Mouse (Mus musculus): ENCODE measurements at regions not wholly inside any gene's neighbourhood (a gene's known extent, or its start where the extent isn't known, plus 50 kb on each side); places are given as distances from the start of the nearest gene placed in this dataset.

- DNase-seq (ENCODE audit: low spot score), result no peak
These were observed 82.2 kb upstream of the Zfhx3 start for GRCm38 (mm10) chr8:107860251-107860650.

- no peak for DNase-seq (ENCODE audit: low spot score)
These were observed 77.4 kb upstream of the Zfhx3 start for GRCm38 (mm10) chr8:107864802-107865651.

- DNase-seq (ENCODE audit: low spot score), result no peak
These were observed 76.7 kb upstream of the Zfhx3 start for GRCm38 (mm10) chr8:107865744-107866143.

- DNase-seq (ENCODE audit: low spot score), result no peak
These were observed 70.7 kb upstream of the Zfhx3 start for GRCm38 (mm10) chr8:107871718-107872117.

GRCm38 (mm10) chr8:107872121-107872520, 70.3 kb upstream of the Zfhx3 start:
- no peak for DNase-seq (ENCODE audit: low spot score)

DNA sequence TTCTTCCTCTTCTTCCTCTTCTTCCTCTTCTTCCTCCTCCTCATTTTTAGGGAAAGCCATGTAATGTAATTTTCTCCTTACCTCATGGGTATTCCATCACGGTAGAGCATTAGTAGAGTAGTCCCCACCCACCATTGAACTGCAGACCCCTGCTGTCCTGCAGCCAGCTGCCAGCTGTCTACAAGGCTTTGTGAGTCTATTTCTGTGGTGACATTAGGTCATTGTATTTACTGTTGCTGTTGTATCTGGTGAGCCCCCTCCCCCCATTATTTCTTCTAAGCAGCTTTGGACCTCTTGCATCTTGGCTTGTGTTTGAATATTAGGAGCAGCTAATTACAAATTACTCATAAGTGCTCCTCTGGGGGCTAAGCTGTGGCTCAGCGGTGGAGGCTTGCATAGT, 66.0 kb upstream of the Zfhx3 start:
- DNase-seq (ENCODE audit: low spot score), result no peak

DNA sequence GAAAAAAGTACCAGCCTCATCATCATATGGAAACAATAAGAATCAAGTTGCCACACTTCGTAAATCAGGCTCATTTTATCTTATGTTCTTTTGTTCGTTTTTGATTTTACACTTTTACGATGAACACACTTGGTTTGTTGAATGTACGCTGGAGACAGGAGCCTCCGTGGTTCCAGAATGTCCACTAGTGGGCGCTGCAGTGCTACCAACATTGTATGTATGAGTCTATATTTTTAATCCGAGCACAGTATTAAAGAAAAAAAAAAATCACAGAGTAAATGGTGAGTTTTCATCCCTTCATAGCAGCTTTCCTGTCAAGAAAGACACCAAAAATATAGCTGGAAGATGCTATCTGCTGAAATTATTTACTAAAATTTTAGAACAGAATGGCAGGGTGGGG, 60.6 kb upstream of the Zfhx3 start:
- DNase-seq (ENCODE audit: low spot score), result peak; percentile 33

DNA sequence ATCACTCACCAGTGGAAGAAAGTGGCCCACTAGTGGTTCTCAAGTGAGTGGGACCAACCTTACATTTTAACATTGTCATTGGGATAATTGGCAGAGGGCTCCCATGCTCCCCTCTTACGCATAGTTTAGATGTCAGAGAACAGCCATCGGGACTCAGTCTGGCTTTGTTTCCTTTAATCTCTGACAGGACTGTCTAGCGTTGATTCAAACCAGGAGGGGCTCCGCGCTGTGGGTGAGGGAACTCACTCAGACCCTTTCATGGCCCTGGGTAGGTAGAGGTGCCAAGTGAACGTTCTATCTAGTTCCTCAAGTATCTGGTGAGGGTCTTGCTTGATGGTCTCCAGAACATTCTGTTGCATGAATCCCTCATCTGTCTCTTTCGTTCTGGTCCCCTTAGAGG, 56.9 kb upstream of the Zfhx3 start:
- no peak for DNase-seq (ENCODE audit: low spot score)

DNA sequence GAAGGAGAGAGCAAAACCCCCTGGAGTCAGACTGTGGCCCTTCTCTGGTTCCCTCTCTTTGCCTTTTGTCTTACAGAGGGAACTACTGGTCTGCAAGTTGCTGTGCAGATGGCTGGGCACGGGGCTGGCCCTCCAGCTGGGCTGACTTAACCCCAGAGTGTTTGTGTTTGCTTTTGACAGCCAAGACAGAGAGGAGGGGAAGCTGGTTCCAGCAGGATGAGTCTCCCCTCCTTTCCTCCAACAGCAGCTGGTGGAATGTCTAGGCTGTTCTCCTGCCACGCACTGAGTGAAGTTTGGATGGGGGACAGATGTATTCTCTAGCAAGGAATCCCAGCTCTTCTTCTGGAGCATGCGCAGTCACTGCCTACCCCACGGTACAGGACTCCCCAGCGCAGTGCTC, 56.5 kb upstream of the Zfhx3 start:
- DNase-seq (ENCODE audit: low spot score), result no peak

DNA sequence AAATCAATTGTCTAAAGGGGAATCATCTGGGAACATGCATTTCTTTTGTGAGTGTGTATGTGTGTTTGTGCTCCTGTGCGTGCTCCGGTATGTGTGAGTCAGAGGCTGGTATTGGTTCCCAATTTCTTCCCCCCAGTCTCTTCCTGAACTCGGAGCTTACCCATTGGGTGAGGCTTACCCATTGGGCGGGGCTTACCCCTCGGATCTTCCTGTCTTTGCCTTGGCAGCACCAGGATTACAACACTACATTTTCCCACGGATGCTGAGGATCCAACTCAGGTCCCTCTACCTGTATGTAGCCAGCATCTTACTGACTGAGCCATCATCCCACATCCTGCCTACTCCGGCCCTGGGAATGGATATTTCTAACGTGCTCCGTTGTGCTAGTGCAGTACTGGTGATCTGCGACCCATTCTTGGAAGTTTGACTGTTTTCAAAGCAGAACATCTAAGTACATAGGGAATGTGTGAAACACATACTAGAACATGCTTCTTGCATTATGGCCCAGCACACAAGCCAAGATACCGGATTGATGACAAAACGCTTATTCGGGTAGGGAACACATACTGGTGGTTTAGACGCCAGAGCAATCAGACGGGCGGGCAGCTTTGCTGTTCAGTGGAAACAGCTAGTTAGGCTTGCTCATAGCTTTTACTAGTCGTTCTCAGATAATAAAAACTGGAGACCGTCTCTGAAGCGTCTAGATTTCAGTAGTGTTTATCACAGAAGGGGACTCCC, 55.8 kb upstream of the Zfhx3 start:
- no peak for DNase-seq (ENCODE audit: low spot score)

DNA sequence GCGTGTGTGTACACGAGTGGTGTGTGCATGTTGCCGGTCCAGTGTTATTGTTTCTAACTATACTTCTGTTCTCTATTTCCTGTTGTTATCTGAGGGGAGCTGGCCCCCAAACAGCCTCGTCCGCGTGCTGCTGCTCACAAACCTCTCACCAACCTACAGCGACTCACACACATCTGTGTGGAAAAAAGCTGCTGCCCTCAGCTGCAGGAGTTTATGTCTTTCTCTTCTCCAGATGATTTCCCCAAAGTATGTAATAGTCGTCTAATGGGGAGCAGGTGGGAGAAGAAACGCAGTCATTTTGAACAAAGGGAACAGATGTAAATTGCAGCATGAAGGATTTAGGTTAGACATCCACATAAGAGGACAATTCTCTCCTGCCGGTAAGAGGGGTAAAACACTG, 55.1 kb upstream of the Zfhx3 start:
- DNase-seq (ENCODE audit: low spot score), result no peak

GRCm38 (mm10) chr8:107890922-107891321, 51.5 kb upstream of the Zfhx3 start:
- DNase-seq (ENCODE audit: low spot score), result no peak

Measured in urinary bladder, postnatal 10 days (tissue).